Mouse (Mus musculus): ENCODE results near the gene Nckap5.
"Not testable (repeated sequence)": the region's sequence is repeated elsewhere in the genome, so short reads cannot be mapped to it uniquely, and the experiment has no call there.

Nckap5 gene

DNA sequence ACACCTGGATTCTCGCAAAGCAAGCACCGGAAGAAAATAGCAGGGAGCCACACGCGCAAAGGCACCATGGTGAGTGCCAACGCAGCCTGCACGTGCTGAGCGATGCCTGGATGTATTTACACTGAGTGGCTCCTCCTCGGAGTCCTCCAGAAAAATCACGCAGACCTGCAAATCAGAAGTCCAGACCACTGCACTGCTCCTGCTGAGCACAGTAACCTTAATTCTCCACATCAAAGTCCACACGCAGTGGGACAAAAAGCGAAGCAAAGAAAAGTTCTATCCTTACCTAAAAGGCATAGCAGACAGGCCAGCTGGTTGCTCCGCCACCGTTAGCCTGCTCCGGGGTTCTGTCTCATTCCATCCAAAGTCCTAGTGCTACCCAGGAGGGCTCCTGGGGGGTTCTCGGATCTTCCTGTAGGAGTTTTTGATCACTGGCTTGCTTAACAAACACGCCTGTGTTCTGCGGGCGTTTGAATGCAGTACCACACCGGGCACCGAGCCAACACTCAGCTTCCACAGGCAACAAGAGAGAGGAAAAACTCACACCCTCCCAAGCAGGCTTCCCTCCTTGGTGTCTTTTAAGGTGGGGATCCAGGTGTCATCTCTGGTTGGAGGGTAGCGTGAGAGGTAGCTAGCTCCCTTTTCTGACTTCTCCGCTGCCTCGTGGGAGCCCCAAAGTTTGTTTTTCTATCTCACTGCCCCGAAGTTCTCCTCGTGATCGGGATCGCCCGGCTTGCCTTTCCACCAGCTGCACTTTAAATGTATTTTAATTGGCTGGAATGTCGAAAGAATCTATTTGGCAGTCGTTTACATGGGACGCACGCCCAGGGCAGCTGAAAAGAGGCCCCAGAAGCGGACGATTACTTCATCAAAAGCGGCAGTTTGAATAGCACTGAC lies at the start of gene Nckap5:
Gene Nckap5, minus strand, starts transcription at position 769 of the 897 bp plus-strand sequence.
- DNase-seq (ENCODE audit: extremely low read depth, insufficient read length, low spot score), result peak; percentile 70

DNA sequence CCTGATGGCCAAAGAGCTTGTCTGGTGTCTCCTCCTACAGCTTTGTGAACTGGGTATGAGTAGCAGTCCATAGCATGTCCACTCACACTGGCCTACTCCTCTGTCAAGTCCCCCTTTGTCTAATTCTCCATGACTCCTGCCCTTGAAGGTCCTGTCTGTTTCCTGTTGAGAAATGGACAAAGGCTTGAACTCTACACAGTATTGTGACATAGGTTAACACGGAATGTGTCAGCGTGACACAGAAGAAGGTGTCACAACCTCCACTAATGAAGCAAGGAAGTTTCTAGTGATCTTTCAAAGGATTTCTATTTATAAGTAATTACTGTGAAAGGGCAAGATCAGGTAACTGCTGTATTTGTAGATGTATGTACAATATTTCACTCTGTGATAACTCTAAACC lies 46.9 kb upstream of the Nckap5 start:
- DNase-seq (ENCODE audit: extremely low read depth, insufficient read length, low spot score), result no peak

GRCm38 (mm10) chr1:126868372-126868771 lies 37.8 kb upstream of the Nckap5 start:
- DNase-seq (ENCODE audit: extremely low read depth, insufficient read length, low spot score), result no peak

DNA sequence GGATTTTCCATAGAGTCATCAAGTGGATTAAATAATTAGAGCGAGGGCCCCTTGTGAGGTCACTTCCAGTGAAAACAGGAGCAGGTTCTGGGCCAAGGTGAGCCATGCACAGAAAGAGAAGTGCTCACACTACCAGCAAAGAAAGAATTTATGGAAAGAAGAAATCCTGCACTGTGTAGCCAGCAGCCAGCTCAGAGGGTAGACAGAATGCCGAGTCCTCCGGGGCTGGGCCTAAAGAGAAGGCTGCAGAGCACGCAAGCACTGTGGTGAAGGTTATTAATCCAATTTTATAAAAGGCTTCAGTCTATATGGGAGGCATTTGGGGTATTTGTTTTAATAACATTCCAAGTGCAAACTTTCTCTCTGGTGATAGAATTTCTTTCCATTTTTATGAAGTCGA lies 37.3 kb upstream of the Nckap5 start:
- no peak for DNase-seq (ENCODE audit: extremely low read depth, insufficient read length, low spot score)

DNA sequence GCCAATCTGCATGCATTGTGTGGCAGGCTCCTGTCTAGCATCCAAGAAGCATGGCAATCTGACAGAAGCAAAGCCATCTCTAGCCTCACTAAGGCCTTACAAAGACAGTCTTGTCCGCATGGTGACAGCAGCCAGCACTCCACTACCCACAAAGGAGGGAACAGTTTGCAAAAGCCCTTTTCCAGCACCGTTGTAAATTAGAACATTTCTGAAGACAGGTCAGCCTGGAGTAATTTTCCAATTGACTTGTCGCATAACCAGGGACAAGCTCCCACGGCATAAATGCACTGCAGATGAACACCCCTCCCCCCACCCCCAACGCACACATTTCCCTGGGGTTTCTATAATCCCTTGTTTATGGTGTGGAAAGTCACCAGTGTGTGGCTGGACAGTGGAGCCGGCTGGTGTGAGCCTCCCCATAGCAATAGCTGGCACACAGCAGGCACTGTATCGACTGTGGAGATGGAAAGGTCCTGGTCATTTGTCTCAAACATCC lies 35.0 kb upstream of the Nckap5 start:
- DNase-seq (ENCODE audit: extremely low read depth, insufficient read length, low spot score), result no peak

DNA sequence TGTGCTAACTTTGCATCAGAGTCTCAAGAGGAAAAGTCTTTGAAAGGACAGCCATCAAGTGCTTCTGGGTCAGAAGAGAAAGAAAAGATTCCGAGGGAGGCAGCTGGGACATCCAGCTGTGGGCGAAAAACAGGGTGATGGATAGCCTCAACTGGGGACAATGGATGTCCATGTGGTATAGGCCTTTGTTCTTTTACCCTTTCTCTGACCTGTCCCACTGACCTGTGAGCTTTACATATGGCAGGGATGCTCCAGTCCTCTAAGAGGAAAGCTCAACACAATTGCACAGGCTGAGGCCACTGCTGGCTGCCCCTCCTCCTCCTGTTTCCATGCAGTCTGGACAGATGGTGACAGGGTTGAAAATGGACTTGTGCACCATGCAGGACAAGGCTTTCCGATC lies 31.2 kb upstream of the Nckap5 start:
- no peak for DNase-seq (ENCODE audit: extremely low read depth, insufficient read length, low spot score)

DNA sequence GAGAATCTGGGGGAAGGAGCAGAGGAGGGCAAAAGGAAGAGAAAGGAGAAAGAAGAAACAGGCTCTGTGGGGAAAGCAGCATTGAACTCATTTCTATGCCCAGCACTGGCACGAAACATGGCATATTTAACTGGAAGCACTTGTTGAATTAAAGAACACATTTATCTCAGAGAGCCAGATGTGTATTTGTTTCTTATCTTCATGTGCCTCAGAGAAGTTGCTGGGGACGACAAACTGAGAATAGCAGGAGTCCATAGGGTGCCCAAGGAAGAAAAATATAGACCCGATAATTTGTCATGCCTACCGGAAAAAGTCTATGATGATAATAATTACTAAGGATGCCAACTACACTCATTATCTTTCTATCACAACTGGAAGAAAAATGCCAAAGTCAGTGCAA lies 29.9 kb upstream of the Nckap5 start:
- DNase-seq (ENCODE audit: extremely low read depth, insufficient read length, low spot score), result no peak

DNA sequence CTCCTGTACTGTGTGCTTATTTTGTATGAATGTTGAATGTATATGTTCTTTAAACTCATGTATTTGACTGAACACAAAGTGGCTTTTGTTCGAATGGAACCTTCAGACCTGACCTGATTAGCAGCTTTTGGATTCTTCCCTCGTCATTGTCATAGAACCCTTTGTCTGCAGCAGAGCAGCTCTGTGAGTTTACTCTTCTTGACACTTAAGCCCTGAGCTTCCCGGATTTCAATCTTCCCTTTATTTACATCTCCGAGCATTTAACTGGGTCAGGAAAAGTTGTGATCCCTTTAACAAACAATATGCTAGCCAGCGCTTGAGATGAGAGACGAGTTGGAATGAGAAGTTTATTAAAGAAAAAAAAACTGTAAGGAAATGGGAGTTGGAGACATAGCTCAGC lies 18.9 kb upstream of the Nckap5 start:
- DNase-seq (ENCODE audit: extremely low read depth, insufficient read length, low spot score), result no peak

DNA sequence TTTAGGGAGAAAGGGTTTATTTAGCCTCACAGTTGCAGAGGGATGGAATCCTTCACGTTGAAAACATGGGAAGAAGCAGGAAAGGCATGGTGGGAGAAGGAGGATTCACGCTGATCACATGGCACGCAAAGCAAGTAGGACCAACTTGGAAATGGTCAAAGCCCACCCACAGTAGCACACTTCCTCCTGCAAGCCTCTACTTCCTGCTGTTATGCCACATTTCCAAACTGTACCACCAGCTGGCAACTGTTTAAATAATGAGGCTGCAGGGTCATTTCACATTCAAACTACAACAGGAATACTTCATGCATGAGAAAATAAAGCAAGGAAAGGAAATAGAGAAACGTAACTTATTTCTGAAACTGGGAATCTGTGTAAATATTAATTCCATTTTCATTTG lies 15.7 kb upstream of the Nckap5 start:
- no peak for DNase-seq (ENCODE audit: extremely low read depth, insufficient read length, low spot score)

DNA sequence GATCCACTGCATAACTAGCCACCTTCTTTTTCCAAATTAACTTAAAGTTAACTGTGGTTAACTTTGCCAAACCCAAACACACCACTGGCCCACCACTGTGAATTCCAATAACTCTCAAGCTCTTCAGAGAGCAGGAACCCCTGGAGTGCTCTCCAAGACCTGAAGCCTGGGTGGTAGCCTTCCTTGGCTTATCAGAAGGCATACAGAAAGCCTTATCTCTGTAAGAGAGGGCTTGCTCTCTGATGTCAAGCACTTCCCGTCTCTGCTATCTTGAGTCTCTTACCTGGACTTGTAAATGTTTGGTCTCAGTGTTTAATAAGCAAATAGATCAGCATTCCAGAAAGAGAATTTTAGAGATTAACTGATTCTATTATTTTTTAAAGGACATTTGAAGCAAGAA lies 2.3 kb upstream of the Nckap5 start:
- no peak for DNase-seq (ENCODE audit: extremely low read depth, insufficient read length, low spot score)

GRCm38 (mm10) chr1:126829031-126829430 lies 1.6 kb downstream of the Nckap5 start:
- no peak for DNase-seq (ENCODE audit: extremely low read depth, insufficient read length, low spot score)

DNA sequence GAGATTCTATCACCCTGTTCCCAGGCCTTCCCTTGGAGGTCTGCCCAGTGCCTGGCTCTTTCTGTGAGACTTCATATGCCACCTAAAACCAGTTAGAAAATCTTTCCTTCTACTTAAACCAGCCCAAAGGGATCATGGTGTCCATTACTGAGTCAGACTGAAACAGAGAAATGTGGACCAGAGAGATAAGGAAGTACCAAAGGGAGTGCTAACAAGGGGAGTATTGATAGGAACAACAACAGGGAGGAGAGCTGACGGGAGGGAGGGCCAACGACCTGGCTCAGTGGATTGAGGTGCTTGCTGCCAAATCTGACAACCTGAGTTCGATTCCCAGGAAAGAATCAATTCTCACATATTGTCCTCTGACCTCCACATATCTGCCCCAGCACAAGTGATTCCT lies 5.8 kb downstream of the Nckap5 start:
- no peak for DNase-seq (ENCODE audit: extremely low read depth, insufficient read length, low spot score)

DNA sequence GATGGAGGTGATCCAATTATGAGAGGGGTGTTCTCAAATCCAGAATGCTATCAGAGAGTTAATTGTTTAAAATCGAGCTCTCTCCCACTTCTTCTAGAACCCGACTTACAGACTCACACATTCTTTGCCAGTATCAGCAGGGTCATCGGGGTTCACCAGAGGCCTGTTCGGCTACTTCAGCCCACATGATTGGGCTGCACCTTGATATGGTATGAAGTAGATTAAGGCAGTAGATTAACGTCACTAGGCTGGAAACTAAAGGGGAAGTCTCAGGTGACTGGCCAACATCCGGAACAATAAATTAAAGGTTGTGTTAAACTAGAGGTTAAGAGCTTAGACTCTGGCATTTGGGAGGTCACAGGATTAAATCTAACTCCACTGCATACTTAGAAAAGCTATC lies 8.4 kb downstream of the Nckap5 start:
- no peak for DNase-seq (ENCODE audit: extremely low read depth, insufficient read length, low spot score)

GRCm38 (mm10) chr1:126817381-126818034 lies 13.1 kb downstream of the Nckap5 start:
- peak; percentile 84 for DNase-seq (ENCODE audit: extremely low read depth, insufficient read length, low spot score)

DNA sequence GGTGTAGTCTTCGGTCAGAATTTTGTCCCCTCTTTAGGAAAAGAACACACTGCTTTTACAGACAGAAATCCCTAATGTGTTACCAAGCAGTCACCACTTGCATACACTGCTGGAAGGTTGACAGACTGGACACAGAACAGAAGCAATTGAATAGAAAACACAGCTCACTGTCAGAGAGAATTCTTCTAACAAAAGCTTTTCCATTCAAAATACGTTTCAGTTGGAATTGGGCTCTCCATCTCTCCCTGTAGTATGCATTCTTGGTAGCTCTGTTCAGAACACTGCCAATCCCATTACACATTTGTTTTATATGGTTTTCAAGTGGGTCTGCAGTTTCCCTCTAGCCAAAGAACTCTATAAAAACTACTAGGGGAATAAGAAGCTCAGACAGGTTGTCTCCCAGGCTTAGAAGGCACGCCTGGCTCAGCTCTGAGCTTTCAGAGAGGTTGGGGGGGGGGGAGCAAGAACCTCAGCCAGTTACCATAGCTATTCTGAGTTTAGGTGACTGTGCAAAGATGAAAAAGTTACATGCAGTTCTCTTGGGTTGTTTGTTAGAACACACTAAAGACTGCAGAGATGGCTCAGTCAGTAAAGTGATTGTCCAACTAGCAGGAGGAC lies 23.5 kb downstream of the Nckap5 start:
- no peak for DNase-seq (ENCODE audit: extremely low read depth, insufficient read length, low spot score)

- peak; percentile 27 for DNase-seq (ENCODE audit: extremely low read depth, insufficient read length, low spot score)
Observed at GRCm38 (mm10) chr1:126806548-126806947, 24.1 kb downstream of the Nckap5 start.

DNA sequence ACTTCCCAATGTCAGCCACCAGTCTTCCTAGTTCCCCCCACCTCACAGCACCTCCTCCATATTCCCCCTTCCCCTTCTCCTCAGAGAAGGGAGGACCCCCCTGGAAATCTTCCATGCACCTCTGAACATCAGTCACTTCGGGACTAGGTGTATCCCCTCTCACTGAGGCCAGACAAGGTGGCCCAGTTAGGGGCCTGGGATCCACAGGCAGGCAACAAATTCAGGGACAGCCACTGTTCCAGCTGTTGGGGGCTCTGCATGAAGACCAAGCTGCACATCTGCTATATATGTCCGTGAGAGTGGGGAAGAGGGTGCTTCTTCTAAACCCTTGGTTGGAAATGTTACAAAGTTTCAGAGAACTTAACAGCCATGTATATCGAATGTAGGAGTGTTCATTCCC lies 28.2 kb downstream of the Nckap5 start:
- no peak for DNase-seq (ENCODE audit: extremely low read depth, insufficient read length, low spot score)

GRCm38 (mm10) chr1:126801706-126802105 lies 28.9 kb downstream of the Nckap5 start:
- DNase-seq (ENCODE audit: extremely low read depth, insufficient read length, low spot score), result no peak

GRCm38 (mm10) chr1:126799379-126799798 lies 31.2 kb downstream of the Nckap5 start:
- DNase-seq (ENCODE audit: extremely low read depth, insufficient read length, low spot score), result no peak

GRCm38 (mm10) chr1:126780354-126780941 lies 50.2 kb downstream of the Nckap5 start:
- DNase-seq (ENCODE audit: extremely low read depth, insufficient read length, low spot score), result not testable (repeated sequence)

DNA sequence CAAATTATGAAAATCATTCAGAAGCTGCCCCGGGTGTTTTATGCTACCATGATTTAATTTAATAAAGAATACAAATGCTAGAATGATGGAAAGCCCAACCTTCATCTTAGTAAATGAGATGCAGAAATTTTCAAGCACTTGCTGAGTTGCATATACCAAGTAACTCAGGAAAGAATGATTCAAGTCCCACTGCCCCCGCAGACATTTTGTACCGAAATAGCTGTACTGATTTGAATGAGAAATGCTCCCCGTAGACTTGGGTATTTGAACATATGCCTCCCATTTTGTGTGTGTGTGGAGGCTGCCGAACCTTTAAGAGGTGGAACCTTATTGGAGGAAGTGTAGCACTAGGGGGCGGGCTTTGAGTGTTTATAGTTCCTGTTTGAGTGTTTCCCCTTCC lies 56.7 kb downstream of the Nckap5 start:
- DNase-seq (ENCODE audit: extremely low read depth, insufficient read length, low spot score), result not testable (repeated sequence)
